Mouse (Mus musculus): ENCODE measurements around the gene Sun2.

The Sun2 gene

GRCm38 (mm10) chr15:79755977-79756625, 13.8 kb upstream of the Sun2 start:
- DNase-seq (ENCODE audit: low spot score): no peak

DNA sequence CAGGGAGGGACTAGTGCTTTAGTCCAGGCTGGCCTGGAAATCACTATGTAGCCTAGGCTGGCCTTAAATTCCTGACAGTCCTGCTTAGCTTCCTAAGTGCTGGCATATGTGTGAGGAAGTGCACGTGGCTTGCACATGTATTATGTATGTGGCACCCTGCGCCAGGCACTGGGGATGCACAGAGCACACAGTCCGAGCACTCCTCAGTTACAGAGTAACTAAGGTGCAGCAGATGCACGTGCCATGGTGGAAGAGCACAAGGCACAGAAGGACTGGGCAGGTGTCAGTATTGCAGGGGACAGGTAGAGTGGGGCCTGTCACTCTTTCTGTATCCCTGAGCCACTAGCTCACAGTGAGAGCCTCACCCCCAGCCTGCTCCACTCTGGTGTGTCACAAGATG, 12.8 kb upstream of the Sun2 start:
- DNase-seq (ENCODE audit: low spot score): no peak

GRCm38 (mm10) chr15:79753873-79754272, 11.5 kb upstream of the Sun2 start:
- no peak for DNase-seq (ENCODE audit: low spot score)

GRCm38 (mm10) chr15:79753420-79753752, 11.1 kb upstream of the Sun2 start:
- DNase-seq (ENCODE audit: low spot score): no peak

DNA sequence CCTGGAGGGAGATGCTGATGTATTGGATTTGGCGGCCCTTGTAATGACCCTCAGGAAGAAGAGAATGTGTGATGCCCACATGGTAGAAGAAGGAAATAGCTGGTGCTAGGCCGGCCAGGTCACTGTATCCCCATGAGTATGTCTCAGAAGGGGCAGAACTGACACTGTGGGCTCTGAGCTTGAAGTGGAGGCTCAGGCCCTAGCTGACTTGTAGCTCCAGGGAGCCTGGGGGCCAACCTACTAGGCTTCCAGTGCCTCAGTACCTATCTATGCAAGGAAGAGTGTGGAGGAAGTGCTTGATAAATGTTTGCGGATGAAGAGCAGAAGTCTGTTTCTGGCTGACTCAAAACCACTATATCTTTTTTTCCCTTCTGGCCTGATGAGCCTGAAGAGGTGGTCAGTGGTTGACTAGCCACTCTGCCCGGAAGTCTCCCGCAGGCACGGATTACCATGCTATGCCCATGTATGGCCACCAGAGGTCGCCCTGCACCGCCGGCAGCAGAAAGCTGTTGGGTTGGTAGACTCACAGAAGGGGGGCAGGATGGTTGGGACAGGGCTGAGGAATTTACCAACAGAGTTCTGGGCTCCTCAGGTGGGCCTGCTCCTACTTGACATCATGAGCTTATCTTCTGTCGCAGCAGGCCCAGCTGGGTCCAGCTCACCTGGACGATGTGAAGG, 10.5 kb upstream of the Sun2 start:
- peak; percentile 78 for DNase-seq (ENCODE audit: low spot score)

DNA sequence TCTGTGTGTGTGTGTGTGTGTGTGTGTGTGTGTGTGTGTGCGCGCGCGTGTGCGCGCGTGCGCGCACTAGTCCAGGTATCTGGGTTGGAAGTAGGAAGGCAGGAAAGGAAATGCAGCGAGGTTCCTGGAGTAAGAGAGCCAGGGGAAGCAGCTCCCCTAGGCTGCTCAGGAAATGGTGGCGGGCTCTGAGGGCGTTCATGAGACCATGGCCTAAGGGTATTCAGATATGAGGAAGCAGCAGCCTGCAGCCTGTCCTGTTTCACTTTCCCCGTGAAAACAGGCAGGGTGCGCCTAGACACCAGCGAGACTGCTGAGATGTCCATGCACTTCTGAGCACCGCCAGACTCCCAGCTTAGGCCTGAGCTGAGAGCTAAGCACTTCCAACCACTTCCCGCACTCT, 9.4 kb upstream of the Sun2 start:
- no peak for DNase-seq (ENCODE audit: low spot score)

DNA sequence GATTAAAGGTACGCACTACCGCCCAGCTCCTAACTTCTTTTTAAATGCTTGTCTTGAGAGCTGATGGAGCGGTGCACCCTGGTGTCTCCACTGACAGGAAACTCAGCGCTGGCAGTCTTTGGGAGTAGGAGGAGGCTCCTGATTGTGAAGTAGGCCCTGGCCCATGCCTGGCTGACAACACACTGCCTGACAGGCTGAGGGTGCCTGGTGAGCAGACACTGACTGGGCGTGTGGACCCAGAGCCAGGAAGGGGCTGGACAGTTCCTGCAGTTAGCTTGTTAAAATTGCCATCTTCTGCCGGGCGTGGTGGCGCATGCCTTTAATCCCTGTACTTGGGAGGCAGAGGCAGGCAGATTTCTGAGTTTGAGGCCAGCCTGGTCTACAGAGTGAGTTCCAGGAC, 7.9 kb upstream of the Sun2 start:
- no peak for DNase-seq (ENCODE audit: low spot score)

DNA sequence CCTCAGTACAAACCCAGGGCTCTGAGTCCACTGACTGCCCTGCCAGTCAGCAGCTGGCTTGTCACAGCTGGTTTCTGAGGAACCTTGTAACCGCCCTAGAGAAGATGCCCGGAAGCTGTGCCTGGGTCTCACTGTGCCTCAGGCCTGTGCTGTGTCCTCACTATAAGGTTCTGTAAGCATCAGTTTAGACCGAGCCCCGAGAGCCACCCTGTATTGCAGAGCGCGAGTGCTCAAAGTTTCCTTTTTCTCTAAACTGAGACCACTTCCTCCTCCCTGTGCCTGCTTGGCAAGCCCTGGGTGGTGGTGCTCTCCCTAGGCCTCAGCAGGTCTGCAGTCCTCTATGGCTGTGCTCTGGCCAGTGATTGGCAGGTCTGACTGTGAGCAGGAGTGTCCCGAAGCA, 6.8 kb upstream of the Sun2 start:
- DNase-seq (ENCODE audit: low spot score): no peak

GRCm38 (mm10) chr15:79747998-79748397, 5.7 kb upstream of the Sun2 start:
- no peak for DNase-seq (ENCODE audit: low spot score)

- no peak for DNase-seq (ENCODE audit: low spot score)
These were observed 3.5 kb upstream of the Sun2 start for GRCm38 (mm10) chr15:79745883-79746282.

DNA sequence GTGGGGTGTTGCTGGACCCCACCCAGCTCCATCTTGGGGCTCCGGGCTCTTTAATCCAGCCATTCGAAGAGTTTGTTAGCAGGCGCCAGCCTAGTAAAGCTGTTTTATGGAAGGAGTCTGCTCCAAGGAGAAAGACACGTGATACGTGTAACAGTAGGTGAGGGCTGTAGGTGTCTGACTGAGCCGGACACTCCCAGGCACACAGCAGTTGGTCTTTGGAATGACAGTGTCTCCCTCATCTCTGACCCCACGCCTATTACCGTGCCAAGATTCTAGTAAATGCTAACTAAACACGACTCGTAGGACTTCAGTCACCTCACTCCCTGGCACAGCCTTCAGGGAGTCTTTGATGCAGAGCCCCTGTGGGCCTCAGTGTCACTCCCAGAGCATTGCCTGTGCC, 3.0 kb upstream of the Sun2 start:
- no peak for DNase-seq (ENCODE audit: low spot score)

- DNase-seq (ENCODE audit: low spot score): no peak
These were observed 2.4 kb upstream of the Sun2 start for GRCm38 (mm10) chr15:79744742-79745141.

DNA sequence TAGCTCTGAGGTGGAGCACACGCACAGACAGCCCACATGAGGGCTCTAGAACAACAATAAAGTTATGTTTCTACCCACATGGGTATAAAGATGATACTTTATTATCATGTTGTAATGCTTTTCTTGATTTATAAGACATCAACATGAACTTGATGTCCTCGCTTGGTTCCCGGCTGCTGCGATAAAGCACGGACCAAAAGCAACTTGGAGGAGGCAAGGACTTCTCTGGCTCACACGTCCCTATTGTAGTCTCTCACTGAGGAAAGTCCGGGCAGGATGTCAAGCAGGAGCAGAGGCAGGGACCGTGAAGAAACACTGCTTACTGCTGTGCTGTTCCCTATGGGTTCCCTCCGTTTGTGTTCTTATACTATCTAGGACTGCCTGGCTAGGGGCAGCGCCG, 1.7 kb upstream of the Sun2 start:
- DNase-seq (ENCODE audit: low spot score): no peak

GRCm38 (mm10) chr15:79742706-79743023, 329 bp upstream of the Sun2 start:
- DNase-seq (ENCODE audit: low spot score): no peak

- DNase-seq (ENCODE audit: low spot score): peak; percentile 59
These were observed 1.0 kb downstream of the Sun2 start for GRCm38 (mm10) chr15:79741173-79741858.

DNA sequence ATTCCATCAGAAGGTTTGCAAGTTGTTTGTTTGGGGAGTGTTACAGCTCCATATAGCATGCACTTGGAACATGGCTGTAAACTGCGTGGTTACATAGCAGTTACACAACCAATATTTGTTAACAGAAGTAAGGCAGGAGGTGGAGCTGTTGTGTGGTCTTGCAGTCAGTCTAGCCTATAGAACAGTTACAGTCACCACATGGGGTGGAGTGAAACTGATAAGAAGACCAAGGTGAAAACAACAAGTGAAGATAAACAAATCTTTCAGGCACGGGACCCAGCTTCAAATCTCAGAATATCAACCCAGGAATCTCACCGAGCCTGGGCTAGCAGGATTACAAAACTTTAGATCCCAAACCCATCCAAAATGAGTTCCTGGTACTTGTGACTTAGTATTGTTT, 1.6 kb downstream of the Sun2 start:
- no peak for DNase-seq (ENCODE audit: low spot score)

GRCm38 (mm10) chr15:79734311-79734710, 8.0 kb downstream of the Sun2 start:
- DNase-seq (ENCODE audit: low spot score): no peak

DNA sequence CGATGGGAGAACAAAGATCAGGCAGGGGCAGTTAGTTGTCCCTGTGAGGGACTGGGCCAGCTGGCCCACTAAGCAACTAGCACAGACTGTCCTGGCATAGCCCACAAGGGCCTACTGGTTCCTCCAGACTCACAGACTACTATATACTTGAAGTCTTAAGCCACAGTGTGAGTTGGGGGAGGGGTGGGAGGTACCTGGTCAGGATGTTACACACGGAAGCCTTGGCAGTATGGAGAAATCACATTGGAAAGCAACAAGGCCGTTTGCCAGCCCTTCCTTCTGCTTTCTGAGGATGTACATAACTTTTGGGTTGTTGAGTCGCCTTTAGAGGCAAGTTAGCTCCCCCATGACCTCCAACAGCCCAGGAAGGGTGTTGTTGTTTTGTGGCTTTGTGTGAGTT, 8.7 kb downstream of the Sun2 start:
- no peak for DNase-seq (ENCODE audit: low spot score)

GRCm38 (mm10) chr15:79733192-79733591, 9.1 kb downstream of the Sun2 start:
- DNase-seq (ENCODE audit: low spot score): no peak

GRCm38 (mm10) chr15:79731554-79731953, 10.8 kb downstream of the Sun2 start:
- no peak for DNase-seq (ENCODE audit: low spot score)

- no peak for DNase-seq (ENCODE audit: low spot score)
These were observed 13.5 kb downstream of the Sun2 start for GRCm38 (mm10) chr15:79728731-79729388.

- DNase-seq (ENCODE audit: low spot score): no peak
These were observed 14.0 kb downstream of the Sun2 start for GRCm38 (mm10) chr15:79728311-79728710.

DNA sequence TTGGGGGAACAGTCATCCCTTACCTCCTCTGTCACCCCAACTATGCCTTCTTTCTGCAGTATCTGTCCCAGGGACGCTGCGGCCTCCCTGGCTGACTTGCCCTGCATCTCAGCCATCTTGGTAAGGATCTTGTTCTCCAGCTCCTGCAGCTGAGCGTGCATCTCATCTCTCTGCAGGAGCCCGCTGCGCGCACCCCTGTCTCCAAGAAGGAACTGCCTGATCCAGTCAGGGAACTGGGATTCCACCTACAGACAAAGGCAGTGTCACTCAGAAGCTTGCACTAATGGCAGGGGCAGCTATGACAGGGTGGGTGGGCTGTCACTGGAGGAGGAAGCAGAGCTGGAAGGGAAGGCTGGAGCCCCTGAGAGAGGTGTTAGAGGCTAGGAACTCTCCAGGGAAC, 14.5 kb downstream of the Sun2 start:
- DNase-seq (ENCODE audit: low spot score): no peak

Data from lung, postnatal 25 days (tissue).